Mouse (Mus musculus) heart, postnatal 0 days (tissue): ENCODE results near the gene Gak.

Experiments
- CTCF ChIP-seq: IDR thresholded peaks from 2 replicates; pipeline ENCODE4 v1.5.1; 2016; ENCODE audit warnings: antibody characterized with exemption, control low read depth, low read depth
- EP300 ChIP-seq: IDR thresholded peaks from 2 replicates; pipeline ENCODE4 v1.6.1; 2016; ENCODE audit warnings: antibody characterized with exemption, low read depth

GRCm38 (mm10) chr5:108633676-108634075, 4.1 kb upstream of the Gak start:
- TF ChIP-seq CTCF: no peak
- TF ChIP-seq EP300: no peak
